Comparison of ENCODE assay signal across 8 mouse cellular contexts in the genomic region with DNA sequence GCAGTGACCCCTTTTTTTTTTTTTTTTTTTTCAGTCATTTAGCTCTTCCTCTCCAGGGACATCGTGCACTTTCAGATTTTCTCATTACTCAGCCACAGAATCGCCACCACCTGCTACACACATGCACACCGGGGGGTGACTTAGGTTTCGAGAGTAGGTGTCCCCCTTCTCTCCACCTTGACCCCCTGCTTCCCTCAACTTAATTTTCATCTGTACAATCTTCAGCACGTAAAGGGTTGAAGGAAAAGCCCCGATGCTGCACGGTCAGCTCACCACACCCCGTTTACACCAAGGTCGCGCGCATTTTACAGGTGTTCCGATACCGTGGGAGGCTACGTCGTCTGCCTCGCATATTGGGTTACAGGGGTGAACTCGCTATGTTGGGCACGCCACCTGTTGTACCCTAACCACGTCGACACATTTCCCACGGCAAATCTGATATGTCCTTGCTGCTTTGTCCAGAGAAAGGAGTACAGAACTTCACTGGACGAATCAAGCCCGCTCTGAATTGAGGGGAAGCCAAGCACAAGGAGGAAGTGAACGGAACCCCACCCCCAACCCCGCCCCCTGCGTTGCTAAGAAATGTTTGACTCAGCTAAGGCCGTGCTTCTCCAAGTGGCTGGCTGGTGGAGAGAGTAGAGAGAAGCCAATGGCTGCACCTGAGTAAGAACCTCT.
DNase-seq lines count a peak whose midpoint lies in the region; ATAC-seq lines count a peak whose summit lies in the region.

No protein-coding gene starts in this region.

- whole genome bisulfite sequencing in forebrain, embryonic 16.5 days = 4% methylated on average over 27 of the region's 27 CpGs
- WGBS in liver, embryonic 15.5 days (ENCODE audit: insufficient replicate concordance) = 5% methylated on average over 27 of the region's 27 CpGs

- peaks cover 8% of the 10 kb centered on the region for H3K4me1 ChIP-seq in forebrain, embryonic 16.5 days (replicated peaks; ENCODE audit: control insufficient read depth, insufficient read depth, low read length)
- peaks cover 34% of the 10 kb centered on the region for H3K4me1 ChIP-seq in liver, embryonic 15.5 days (replicated peaks)

- H3K9me3 ChIP-seq in forebrain, embryonic 16.5 days (ENCODE audit: control insufficient read depth, low read length) = no peaks in the 10 kb centered on the region
- no peaks in the 10 kb centered on the region for H3K9me3 ChIP-seq in liver, embryonic 15.5 days (replicated peaks)

- peak overlapping the region; percentile 63 for H3K4me2 ChIP-seq in forebrain, embryonic 16.5 days (ENCODE audit: low read length)
- H3K4me2 ChIP-seq in liver, embryonic 15.5 days = peak overlapping the region; percentile 61

- H3K9ac ChIP-seq in forebrain, embryonic 16.5 days (replicated peaks; ENCODE audit: low read depth, low read length) = 0 out of 2 replicates have a peak overlapping the region, but pooled peaks have one; percentile 19
- H3K9ac ChIP-seq in liver, embryonic 15.5 days = 0 out of 2 replicates have a peak overlapping the region, but pooled peaks have one; percentile 12

- DNase-seq in CD8-positive naive resting alpha-beta T cell, adult 2 months (ENCODE audit: low read depth in 2 of 2, low spot score in 2 of 2) = peak; percentile 34 to 57
- DNase-seq in adrenal gland, postnatal 10 days = peak; percentile 66
- DNase-seq in natural killer cell, adult 2 months (ENCODE audit: low spot score in 2 of 2) = peak; percentile 54 to 68
- DNase-seq in thymus, postnatal 25 days = peak; percentile 67

- H3K4me3 ChIP-seq in forebrain, embryonic 16.5 days (replicated peaks; ENCODE audit: low read length) = peak overlapping the region; percentile 40
- H3K4me3 ChIP-seq in liver, embryonic 15.5 days (replicated peaks) = peak overlapping the region; percentile 44

- no peaks in the 10 kb centered on the region for H3K27me3 ChIP-seq in forebrain, embryonic 16.5 days (replicated peaks; ENCODE audit: control insufficient read depth, insufficient read depth, low read length)
- no peaks in the 10 kb centered on the region for H3K27me3 ChIP-seq in liver, embryonic 15.5 days

- H3K27ac ChIP-seq in forebrain, embryonic 16.5 days (ENCODE audit: low read length) = no peak overlapping the region
- no peak overlapping the region for H3K27ac ChIP-seq in liver, embryonic 15.5 days (replicated peaks)

- no peaks in the 10 kb centered on the region for H3K36me3 ChIP-seq in forebrain, embryonic 16.5 days (ENCODE audit: control insufficient read depth, insufficient read depth)
- H3K36me3 ChIP-seq in liver, embryonic 15.5 days (replicated peaks) = no peaks in the 10 kb centered on the region

- peak; percentile 40; the same call in 1 of the 2 replicates for ATAC-seq in forebrain, embryonic 16.5 days
- peak; percentile 86 for ATAC-seq in inflammation-experienced regulatory T-cells, adult 6 months
- peak; percentile 27; the same call in 1 of the 2 replicates for ATAC-seq in liver, embryonic 15.5 days (ENCODE audit: insufficient read depth)
- no peak for ATAC-seq in erythroid progenitor cell, adult 5-6 weeks (replicated peaks; ENCODE audit: low FRiP score, poor library complexity, severe bottlenecking)
